Mouse (Mus musculus): ENCODE measurements around the gene Hoxa3.

Gene Hoxa3

DNA sequence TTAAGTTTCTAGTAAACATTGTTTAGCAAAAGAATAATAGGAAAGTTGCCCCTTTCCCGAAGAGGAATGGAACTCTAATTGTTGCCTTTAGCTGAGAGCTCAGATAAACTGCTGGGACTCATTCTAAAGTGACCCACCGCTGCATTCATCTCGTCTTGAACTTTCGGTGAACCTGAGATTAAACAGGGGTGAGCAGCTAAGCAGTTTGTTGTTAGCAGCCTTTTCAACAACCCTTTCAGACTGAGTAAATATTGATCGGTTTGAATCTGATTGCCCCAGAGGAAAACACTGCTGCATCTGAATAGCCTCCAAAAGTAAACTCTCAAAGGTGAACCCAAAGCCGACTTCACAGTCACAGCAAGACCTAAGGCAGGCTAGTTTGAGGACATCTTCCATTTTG, 59.9 kb downstream of the Hoxa3 start:
- DNase-seq (ENCODE audit: low spot score), result no peak

DNA sequence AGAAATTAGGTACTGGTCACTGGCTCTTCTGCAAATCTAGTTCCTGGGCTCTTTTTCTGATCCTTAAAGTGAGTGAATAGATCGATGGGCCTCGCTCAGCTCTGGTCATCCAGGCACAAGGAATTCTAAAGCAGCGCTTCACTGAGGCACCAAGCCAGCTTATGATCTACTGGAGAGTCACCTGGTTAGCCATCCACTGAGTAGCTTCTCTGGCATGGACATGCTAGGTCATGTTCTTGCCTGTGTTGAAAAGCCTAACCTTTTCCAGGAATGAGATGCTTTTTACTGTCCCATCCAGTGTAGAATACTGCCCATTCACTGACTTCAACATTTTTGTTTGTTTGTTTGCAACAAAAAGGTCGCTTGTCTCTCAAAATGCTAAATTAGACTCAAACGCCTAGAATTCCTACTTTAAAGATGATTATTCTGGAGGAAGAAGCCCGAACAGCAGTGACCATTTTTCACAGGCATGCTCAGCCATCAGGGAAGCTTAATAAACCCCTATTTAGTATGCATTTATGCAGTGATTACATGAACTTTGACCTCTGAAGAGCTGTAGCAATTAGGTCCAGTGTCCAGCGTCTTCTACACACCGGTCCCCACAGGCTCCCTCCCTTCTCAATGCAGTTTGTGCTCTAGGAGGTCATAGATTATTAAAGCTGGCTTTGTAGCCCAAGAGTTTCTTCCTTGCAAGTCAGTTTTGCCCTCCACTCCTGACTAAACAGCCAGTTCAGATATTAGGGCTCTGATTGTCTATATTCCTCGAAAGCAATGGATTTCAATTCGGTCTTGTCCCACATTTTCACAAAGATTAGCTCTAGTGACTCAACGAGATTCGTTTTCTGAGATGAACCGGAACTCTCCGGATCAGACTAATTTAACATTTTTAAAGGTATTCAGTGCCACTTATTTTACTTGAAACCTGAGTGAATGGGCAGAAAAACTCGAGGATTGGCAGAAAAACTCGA, 60.6 kb downstream of the Hoxa3 start:
- DNase-seq (ENCODE audit: low spot score), result no peak

DNA sequence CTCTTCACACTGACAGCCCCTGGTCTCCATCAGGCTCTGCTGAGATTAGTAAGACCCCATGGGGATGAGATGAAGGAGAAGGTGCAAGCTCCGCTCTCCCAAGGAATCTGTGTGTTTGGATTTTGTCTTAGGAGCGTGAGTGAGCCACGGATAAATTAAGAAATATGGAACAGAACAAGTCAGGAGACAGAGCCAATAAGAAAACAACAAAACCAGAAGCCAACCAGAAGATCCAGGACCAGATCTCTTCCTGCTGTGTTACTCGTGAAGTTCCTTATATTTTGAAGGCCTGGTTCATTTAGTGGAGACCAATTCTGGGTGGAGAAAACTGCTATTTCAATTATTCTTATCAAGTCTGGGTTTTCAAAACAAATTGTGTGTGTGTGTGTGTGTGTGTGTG, 61.6 kb downstream of the Hoxa3 start:
- no peak for DNase-seq (ENCODE audit: low spot score)

DNA sequence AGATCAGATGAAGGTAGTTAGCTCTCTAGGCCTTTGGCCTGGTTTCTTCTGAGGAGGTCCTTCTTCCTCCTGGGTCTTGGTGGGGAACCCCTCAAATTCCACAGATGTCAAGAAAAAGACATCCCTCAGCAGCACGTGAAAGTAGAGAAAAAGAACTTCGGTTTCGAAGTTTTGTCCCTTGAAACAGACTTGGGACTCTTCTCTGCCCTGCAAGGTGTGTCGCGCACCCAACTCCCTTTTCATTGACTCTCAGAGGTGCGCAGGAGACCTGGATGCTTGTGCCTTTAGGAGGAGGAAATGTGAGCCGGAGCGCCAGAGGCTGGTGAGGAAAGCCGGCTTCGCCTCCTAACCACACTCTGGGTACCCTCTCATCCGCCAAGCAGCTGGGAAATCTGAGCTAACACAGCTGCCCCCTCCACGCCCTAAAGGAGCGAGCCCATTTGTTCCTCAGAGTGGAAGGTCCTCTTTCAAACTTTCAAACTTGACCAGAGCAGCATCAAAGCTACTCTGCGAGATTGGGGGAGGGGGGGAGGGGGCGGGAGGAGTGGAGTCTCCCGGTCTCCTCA, 62.7 kb downstream of the Hoxa3 start:
- no peak for DNase-seq (ENCODE audit: low spot score)

DNA sequence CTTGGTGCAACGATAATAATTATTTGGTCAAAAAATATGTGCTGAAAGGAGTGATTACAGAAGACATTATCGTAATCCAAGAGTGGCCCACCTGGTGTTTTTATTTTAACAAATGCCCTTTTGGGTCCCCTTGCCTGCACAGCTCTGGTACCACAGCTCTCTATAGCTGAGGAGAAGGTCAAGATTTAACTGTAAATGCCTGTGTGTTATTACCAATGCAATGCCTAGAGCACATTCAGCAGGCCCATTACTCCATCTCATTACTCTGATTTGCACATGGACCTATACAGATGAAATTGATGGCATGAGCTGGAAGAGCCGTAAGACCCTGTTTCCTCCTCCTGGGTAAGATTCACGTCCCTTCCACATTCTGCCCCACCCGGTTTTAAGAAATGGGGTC, 74.0 kb downstream of the Hoxa3 start:
- no peak for DNase-seq (ENCODE audit: low spot score)

DNA sequence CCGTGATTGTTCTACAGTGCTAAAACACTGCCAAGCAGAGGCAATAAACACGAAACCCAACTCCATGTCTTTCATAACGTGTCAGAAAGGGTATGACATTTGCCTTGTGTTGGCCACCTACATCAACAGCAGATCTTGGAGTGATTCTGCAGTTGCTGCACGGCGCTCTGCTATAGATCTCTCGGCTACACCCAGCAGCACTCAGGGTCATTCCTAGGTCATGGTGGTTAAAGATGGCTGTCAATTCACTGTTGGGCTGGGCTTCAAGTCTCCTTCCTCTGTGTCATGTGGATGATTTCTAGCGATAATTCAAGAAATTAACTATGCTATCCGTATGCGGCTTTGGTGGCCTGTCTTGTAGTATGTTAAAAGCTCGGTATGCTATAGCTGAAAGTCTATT, 74.6 kb downstream of the Hoxa3 start:
- DNase-seq (ENCODE audit: low spot score), result no peak

DNA sequence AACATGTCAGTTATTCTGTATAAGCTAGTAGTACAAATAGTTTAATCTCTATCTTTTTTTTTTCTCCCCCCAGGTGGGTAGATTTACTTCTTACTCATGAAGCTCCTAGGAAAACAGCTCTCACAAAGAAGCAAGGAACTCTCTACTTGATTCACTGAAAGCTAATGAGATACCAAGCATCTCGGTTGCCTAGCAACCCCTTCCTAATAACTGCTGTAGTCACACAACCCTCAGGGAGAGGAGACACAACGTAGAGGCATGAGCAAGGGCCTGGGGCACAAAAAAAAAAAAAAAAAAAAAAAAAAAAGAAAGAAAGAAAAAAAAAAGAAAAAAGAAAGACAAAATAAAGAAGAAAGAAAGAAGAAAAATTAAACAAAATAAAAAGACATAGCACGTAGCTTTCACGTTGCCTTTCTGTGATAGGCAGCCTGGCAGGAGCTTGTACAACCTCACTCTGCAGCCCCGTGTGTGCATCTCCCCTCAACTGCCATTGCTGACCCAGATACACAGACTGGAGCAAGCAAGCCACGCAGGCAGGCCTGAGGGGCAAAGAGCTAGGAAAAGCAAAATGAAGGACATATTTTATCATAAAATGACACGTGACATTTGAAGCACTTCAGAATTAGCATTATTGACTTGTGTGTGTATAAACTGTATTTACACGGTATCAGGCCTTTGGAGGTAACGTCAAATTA, 75.1 kb downstream of the Hoxa3 start:
- no peak for DNase-seq (ENCODE audit: low spot score)

DNA sequence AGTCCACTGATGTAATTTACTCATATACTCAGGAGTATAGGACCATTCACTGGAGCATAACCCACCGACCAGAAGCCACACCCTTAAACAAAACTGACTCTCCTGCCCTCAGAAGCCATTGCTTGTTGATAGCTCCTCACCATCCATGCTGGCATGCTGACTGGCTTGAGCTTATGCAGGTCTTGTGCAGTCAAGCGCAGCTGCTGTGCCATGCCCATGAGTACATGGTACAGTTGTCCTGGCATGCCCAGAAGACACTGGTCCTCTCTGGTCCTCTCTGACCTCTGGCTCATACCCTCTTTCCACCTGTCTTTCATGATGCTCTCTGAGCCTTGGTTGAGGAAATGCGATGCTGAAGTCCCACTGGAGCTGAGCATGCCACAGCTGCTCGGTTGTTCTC, 89.5 kb downstream of the Hoxa3 start:
- no peak for DNase-seq (ENCODE audit: low spot score)

DNA sequence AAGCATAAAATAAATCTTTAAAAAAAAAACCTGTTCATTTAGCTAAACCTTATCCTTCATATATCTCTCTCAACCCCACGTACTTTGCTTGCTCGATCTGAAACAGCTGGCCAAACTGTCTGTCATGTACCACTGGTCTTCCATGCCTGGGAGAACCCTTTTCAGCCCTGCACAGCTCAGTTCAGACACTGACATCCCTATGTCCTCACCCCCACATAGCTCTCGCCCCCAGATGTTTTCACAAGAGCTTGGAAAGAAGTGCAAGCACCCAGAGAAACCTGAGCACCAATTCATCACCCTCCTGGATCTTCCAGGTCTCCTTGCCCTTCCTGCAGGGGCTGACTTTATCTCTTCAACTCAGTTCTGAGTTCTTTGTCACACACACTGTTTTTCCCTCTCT, 92.0 kb downstream of the Hoxa3 start:
- DNase-seq (ENCODE audit: low spot score), result no peak
